Mouse (Mus musculus) liver, postnatal 0 days (tissue): ENCODE measurements at regions not wholly inside any gene's neighbourhood (a gene's known extent, or its start where the extent isn't known, plus 50 kb on each side); places are given as distances from the start of the nearest gene placed in this dataset.

Experiments
- ATAC-seq: fragments of 200-750 bp; cut with Nextera tagmentation; 2 replicates; pipeline ENCODE4 v1.8.0; 2017; ENCODE audit warnings: mild to moderate bottlenecking, moderate library complexity
- DNase-seq: peaks from one replicate; pipeline ENCODE4 v3.0.0-alpha.2; 2016
- H3K27ac ChIP-seq: fragments of 300-500 bp; sonication (generic); 2 replicates; pipeline ENCODE4 v1.5.1; 2014; ENCODE audit warnings: antibody characterized with exemption, moderate library complexity, mild to moderate bottlenecking, low read depth
- H3K27me3 ChIP-seq: fragments of 300-500 bp; sonication (generic); 2 replicates; pipeline ENCODE4 v1.6.1; 2014; ENCODE audit warnings: low read length, control low read depth, mixed read lengths; ENCODE audit not compliant: insufficient read depth
- H3K36me3 ChIP-seq: fragments of 300-500 bp; sonication (generic); replicated peaks from 2 replicates; pipeline ENCODE4 v1.6.1; 2014; ENCODE audit warnings: mild to moderate bottlenecking, control low read depth, low read length, moderate library complexity, mixed read lengths; ENCODE audit not compliant: insufficient read depth
- H3K4me1 ChIP-seq: fragments of 300-500 bp; sonication (generic); 2 replicates; pipeline ENCODE4 v1.6.1; 2014; ENCODE audit warnings: antibody characterized with exemption, mild to moderate bottlenecking, control low read depth; ENCODE audit not compliant: insufficient read depth
- H3K4me2 ChIP-seq: fragments of 300-500 bp; sonication (generic); 2 replicates; pipeline ENCODE4 v1.6.1; 2014; ENCODE audit warnings: low read depth, mild to moderate bottlenecking, low read length, moderate library complexity, mixed read lengths
- H3K4me3 ChIP-seq: fragments of 300-500 bp; sonication (generic); 2 replicates; pipeline ENCODE4 v1.5.1; 2014; ENCODE audit warnings: low read depth, low read length
- H3K9ac ChIP-seq: fragments of 300-500 bp; sonication (generic); replicated peaks from 2 replicates; pipeline ENCODE4 v1.6.1; 2014; ENCODE audit warnings: mild to moderate bottlenecking, moderate library complexity
- H3K9me3 ChIP-seq: fragments of 300-500 bp; sonication (generic); 2 replicates; pipeline ENCODE4 v1.6.1; 2016; ENCODE audit warnings: mild to moderate bottlenecking, control low read depth, low read length, mixed read lengths
- CTCF ChIP-seq: sonication (generic); IDR thresholded peaks from 2 replicates; pipeline ENCODE4 v1.5.1; 2016; ENCODE audit warnings: antibody characterized with exemption, low read depth
- EP300 ChIP-seq: IDR thresholded peaks from 2 replicates; pipeline ENCODE4 v1.6.1; 2016; ENCODE audit warnings: antibody characterized with exemption, low read depth, mild to moderate bottlenecking
- WGBS: fragments of 180-500 bp; shearing (Covaris S2); extraction: QIAGEN DNeasy Blood & Tissue Kit; methylation state at CpG from one replicate; pipeline ENCODE4 v1.1.7; 2014; ENCODE audit not compliant: insufficient replicate concordance; 5-methylcytosine and 5-hydroxymethylcytosine counted together

GRCm38 (mm10) chr1:184492115-184492514, 240.3 kb downstream of the Hlx start:
- no peak overlapping the region for H3K4me3 ChIP-seq
- H3K27me3 ChIP-seq: no peaks in the 10 kb centered on the region
- 72% methylated on average over 3 of the region's 3 CpGs for WGBS
- TF ChIP-seq CTCF (peak; percentile 56), EP300 (no peak)
- DNase-seq (no peak), ATAC-seq (no peak)
- H3K4me1 ChIP-seq: no peaks in the 10 kb centered on the region
- H3K36me3 ChIP-seq: no peaks in the 10 kb centered on the region
- H3K4me2 ChIP-seq: no peak overlapping the region
- no peak overlapping the region for H3K9ac ChIP-seq
- no peaks in the 10 kb centered on the region for H3K9me3 ChIP-seq
- no peak overlapping the region for H3K27ac ChIP-seq

- Histone ChIP-seq H3K9ac (no peak overlapping the region), H3K36me3 (no peaks in the 10 kb centered on the region), H3K4me2 (no peak overlapping the region), H3K27me3 (no peaks in the 10 kb centered on the region), H3K4me1 (no peaks in the 10 kb centered on the region), H3K27ac (no peak overlapping the region), H3K4me3 (no peak overlapping the region), H3K9me3 (no peaks in the 10 kb centered on the region)
- DNase-seq (no peak), ATAC-seq (no peak)
- no peak for TF ChIP-seq EP300
- no peak for TF ChIP-seq CTCF
- WGBS: 54% methylated on average over 4 of the region's 4 CpGs
Measured at GRCm38 (mm10) chr1:184491252-184491651, 241.2 kb downstream of the Hlx start.

- WGBS: 67% methylated on average over 6 of the region's 6 CpGs
- DNase-seq: no peak
- H3K4me3 ChIP-seq: no peak overlapping the region
- no peaks in the 10 kb centered on the region for H3K27me3 ChIP-seq
- no peak overlapping the region for H3K27ac ChIP-seq
- no peaks in the 10 kb centered on the region for H3K36me3 ChIP-seq
- H3K9ac ChIP-seq: no peak overlapping the region
- no peaks in the 10 kb centered on the region for H3K4me1 ChIP-seq
- ATAC-seq: no peak
- H3K9me3 ChIP-seq: no peaks in the 10 kb centered on the region
- no peak overlapping the region for H3K4me2 ChIP-seq
- no peak for TF ChIP-seq EP300
- TF ChIP-seq CTCF: no peak
Measured at GRCm38 (mm10) chr1:184487409-184487808, 245.0 kb downstream of the Hlx start.

GRCm38 (mm10) chr1:184484801-184485200, 247.6 kb downstream of the Hlx start:
- ATAC-seq: no peak
- Histone ChIP-seq H3K4me3 (no peak overlapping the region), H3K27me3 (no peaks in the 10 kb centered on the region), H3K9me3 (no peaks in the 10 kb centered on the region), H3K4me1 (peaks cover 4% of the 10 kb centered on the region; the same call in 1 of the 2 replicates), H3K4me2 (no peak overlapping the region), H3K36me3 (no peaks in the 10 kb centered on the region), H3K27ac (no peak overlapping the region), H3K9ac (no peak overlapping the region)
- WGBS: 42% methylated on average over 8 of the region's 8 CpGs
- no peak for DNase-seq
- no peak for TF ChIP-seq CTCF

- Histone ChIP-seq H3K9me3 (no peaks in the 10 kb centered on the region), H3K4me2 (no peak overlapping the region), H3K36me3 (no peaks in the 10 kb centered on the region), H3K27ac (no peak overlapping the region), H3K4me3 (no peak overlapping the region), H3K9ac (no peak overlapping the region), H3K4me1 (peaks cover 9% of the 10 kb centered on the region), H3K27me3 (no peaks in the 10 kb centered on the region)
- WGBS: 79% methylated on average over 7 of the region's 7 CpGs
- no peak for ATAC-seq
- no peak for DNase-seq
- TF ChIP-seq CTCF: no peak
- no peak for TF ChIP-seq EP300
Measured at GRCm38 (mm10) chr1:184483371-184483770, 249.0 kb downstream of the Hlx start.

GRCm38 (mm10) chr1:184482026-184482425, 250.4 kb downstream of the Hlx start:
- no peak overlapping the region for H3K4me3 ChIP-seq
- TF ChIP-seq EP300 (no peak), CTCF (no peak)

More at GRCm38 (mm10) chr1:184482026-184482425, 250.4 kb downstream of the Hlx start:
- WGBS: 42% methylated on average over 9 of the region's 9 CpGs
- H3K4me1 ChIP-seq: peaks cover 16% of the 10 kb centered on the region
- no peaks in the 10 kb centered on the region for H3K9me3 ChIP-seq
- no peaks in the 10 kb centered on the region for H3K36me3 ChIP-seq
- no peak overlapping the region for H3K27ac ChIP-seq
- H3K9ac ChIP-seq: no peak overlapping the region
- ATAC-seq (no peak), DNase-seq (no peak)
- H3K4me2 ChIP-seq: no peak overlapping the region
- H3K27me3 ChIP-seq: no peaks in the 10 kb centered on the region
